ENCODE assay signal across 8 mouse cellular contexts in genomic region chr5:66675983-66676382, GRCm38 (mm10). TPM values are rescaled to one million over a fixed set of nuclear protein-coding genes. Genes with fewer than 3 reads are reported as not detected.
DNase-seq lines count a peak whose midpoint lies in the region; ATAC-seq lines count a peak whose summit lies in the region.

Gene Uchl1 (plus strand): TSS chr5:66676091.

- peak within 1 kb of the TSS; percentile 82 for H3K9ac ChIP-seq in hindbrain, embryonic 12.5 days
- peak within 1 kb of the TSS; percentile 56 for H3K9ac ChIP-seq in lung, embryonic 16.5 days (ENCODE audit: low read length)

- no peaks in the 10 kb centered on the region for H3K9me3 ChIP-seq in hindbrain, embryonic 12.5 days (replicated peaks)
- H3K9me3 ChIP-seq in lung, embryonic 16.5 days (ENCODE audit: control insufficient read depth, low read length): no peaks in the 10 kb centered on the region

- under 1% methylated on average over 20 of the region's 20 CpGs for WGBS in hindbrain, embryonic 12.5 days
- WGBS in lung, embryonic 16.5 days: under 1% methylated on average over 20 of the region's 20 CpGs

- peak within 1 kb of the TSS; percentile 74 for H3K4me2 ChIP-seq in hindbrain, embryonic 12.5 days (replicated peaks)
- peak within 1 kb of the TSS; percentile 99 for H3K4me2 ChIP-seq in lung, embryonic 16.5 days (ENCODE audit: low read depth, low read length)

- DNase-seq in Muller cell, postnatal 12 days (ENCODE audit: inconsistent ontology term): peak; percentile 90
- peak; percentile 87 for DNase-seq in cerebellum, adult 8-10 months
- DNase-seq in frontal cortex, adult 2 months (ENCODE audit: extremely low spot score in 1 of 2, low spot score in 1 of 2): peak; percentile 92 to 97
- peak; percentile 88 to 93 for DNase-seq in layer of hippocampus, postnatal 10 days (ENCODE audit: low spot score in 2 of 2)
- DNase-seq in retina, postnatal 1 day: peak; percentile 97
- DNase-seq in urinary bladder, adult 18-20 months (ENCODE audit: low spot score in 2 of 2): peak; percentile 34 to 40

- ATAC-seq in hindbrain, embryonic 12.5 days (ENCODE audit: low FRiP score): peak; percentile 90
- ATAC-seq in lung, embryonic 16.5 days (ENCODE audit: low read depth): peak; percentile 85

- H3K27ac ChIP-seq in hindbrain, embryonic 12.5 days: peak within 1 kb of the TSS; percentile 69
- H3K27ac ChIP-seq in lung, embryonic 16.5 days (ENCODE audit: low read length): no peak within 1 kb of the TSS

- H3K4me3 ChIP-seq in hindbrain, embryonic 12.5 days: peak within 1 kb of the TSS; percentile 68
- H3K4me3 ChIP-seq in lung, embryonic 16.5 days (ENCODE audit: low read length): peak within 1 kb of the TSS; percentile 61

- H3K27me3 ChIP-seq in hindbrain, embryonic 12.5 days: peaks cover 3% of the 10 kb centered on the region; the same call in 1 of the 2 replicates
- peaks cover 34% of the 10 kb centered on the region for H3K27me3 ChIP-seq in lung, embryonic 16.5 days (ENCODE audit: control insufficient read depth, insufficient read depth, low read depth, low read length)

- peaks cover 11% of the 10 kb centered on the region for H3K36me3 ChIP-seq in hindbrain, embryonic 12.5 days
- H3K36me3 ChIP-seq in lung, embryonic 16.5 days (ENCODE audit: control insufficient read depth, insufficient read depth, low read length): no peaks in the 10 kb centered on the region

- peaks cover 30% of the 10 kb centered on the region for H3K4me1 ChIP-seq in hindbrain, embryonic 12.5 days
- peaks cover 12% of the 10 kb centered on the region for H3K4me1 ChIP-seq in lung, embryonic 16.5 days (replicated peaks; ENCODE audit: control insufficient read depth, insufficient read depth, low read length)

RNA-seq across cellular contexts. Expression of gene Uchl1, which starts in this region (rescaled TPM):
- polyA plus RNA-seq in frontal cortex, adult 2 months (2012; rRNA removed): 1,035 and 1,066 TPM in 2 replicates
- polyA plus RNA-seq in hindbrain, embryonic 12.5 days (2016; fragmentation: Nextera tagmentation; extraction: Ambion mirVana): 592 and 600 TPM in 2 replicates
- total RNA-seq in layer of hippocampus, postnatal 10 days (2021): 1,000 to 10,000 TPM; 1,255 to 1,344 TPM
- 59.2 and 62.0 TPM in 2 replicates for polyA plus RNA-seq in lung, embryonic 16.5 days (2015; fragmentation: Nextera tagmentation; extraction: Ambion mirVana)

Comparison
In these comparisons a context has a peak if more than half of its experiments do, and no peak if none do; other contexts are left out.
1. DNase-seq: peak in every context shown above with its lines; median percentile 97 in retina, postnatal 1 day; 94 in frontal cortex, adult 2 months; 90 in layer of hippocampus, postnatal 10 days; 90 in Muller cell, postnatal 12 days; 87 in cerebellum, adult 8-10 months; 37 in urinary bladder, adult 18-20 months.